Mouse (Mus musculus): Measurements from ENCODE around the gene Tm4sf1. TPM values are rescaled to one million over a fixed set of nuclear protein-coding genes. Genes with fewer than 3 reads are reported as not detected.

The Tm4sf1 gene
- total and polyA plus RNA-seq, 3 experiments: 78.5 to 148 (median 84.6) TPM

- Histone ChIP-seq H3K27me3 (ENCODE audit: control insufficient read depth, insufficient read depth, low read length) (no peaks in the 10 kb centered on the region), H3K4me3 (0 out of 2 replicates have a peak overlapping the region, but pooled peaks have one; percentile 12), H3K9ac (ENCODE audit: low read depth, low read length) (peak overlapping the region; percentile 53; the same call in 1 of the 2 replicates), H3K79me2 (replicated peaks; ENCODE audit: control insufficient read depth, insufficient read depth, low read length) (no peaks in the 10 kb centered on the region), H3K36me3 (ENCODE audit: control insufficient read depth, insufficient read depth, low read length) (peaks cover 10% of the 10 kb centered on the region), H3K27ac (peak overlapping the region; percentile 85), H3K4me1 (ENCODE audit: control insufficient read depth, insufficient read depth, low read length) (peaks cover 9% of the 10 kb centered on the region)
- WGBS: 37% methylated on average over 3 of the region's 3 CpGs
- TF ChIP-seq CTCF (IDR thresholded peaks at IDR 0.05) (no peak), POLR2A (IDR thresholded peaks at IDR 0.05; ENCODE audit: insufficient read depth, low read depth, low read length) (0 out of 2 replicates have a peak, but pooled peaks have one; percentile 19), EP300 (IDR thresholded peaks at IDR 0.05; ENCODE audit: insufficient read depth, low read depth, low read length) (peak; percentile 88; the same call in 1 of the 2 replicates)
- intact Hi-C loops (cut with DNase I): loop anchor here (5.0 kb wide), 2 partner anchors 43 to 68 kb away; no protein-coding TSS in a partner anchor
- DNase-seq: peak in 1 of 2 experiments; percentile 47
These were observed 33.5 kb upstream of the Tm4sf1 start for GRCm38 (mm10) chr3:57335080-57335815.

DNA sequence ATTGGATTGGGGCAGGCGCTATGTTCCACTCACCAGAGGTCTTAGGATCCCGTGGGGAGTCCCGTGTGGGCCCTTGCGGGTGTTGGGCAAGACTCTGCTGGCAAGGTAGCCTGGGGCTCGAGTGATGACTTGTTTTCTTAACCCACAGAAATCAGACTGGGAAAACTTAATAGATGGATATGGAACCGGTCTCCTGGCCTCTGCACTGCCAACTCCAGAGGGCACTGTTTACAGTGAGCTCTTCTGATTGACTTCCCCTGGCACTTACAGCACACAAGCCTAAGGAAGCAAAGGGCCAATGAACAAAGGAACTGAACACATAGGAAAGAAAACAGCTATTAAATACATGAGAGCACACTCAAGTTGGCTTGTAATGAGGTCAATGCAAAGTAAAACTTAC lies 26.2 kb upstream of the Tm4sf1 start:
- H3K9ac ChIP-seq (ENCODE audit: low read depth, low read length): no peak overlapping the region
- H3K79me2 ChIP-seq (replicated peaks; ENCODE audit: control insufficient read depth, insufficient read depth, low read length): no peaks in the 10 kb centered on the region
- no peaks in the 10 kb centered on the region for H3K4me1 ChIP-seq (ENCODE audit: control insufficient read depth, insufficient read depth, low read length)
- no peak overlapping the region for H3K27ac ChIP-seq
- 87% methylated on average over 6 of the region's 6 CpGs for WGBS
- peak; percentile 42 for TF ChIP-seq CTCF (IDR thresholded peaks at IDR 0.05)
- TF ChIP-seq EP300 (IDR thresholded peaks at IDR 0.05; ENCODE audit: insufficient read depth, low read depth, low read length): no peak
- H3K4me3 ChIP-seq: no peak overlapping the region
- intact Hi-C loops (cut with DNase I): no loop called here
- no peak for DNase-seq
- H3K36me3 ChIP-seq (ENCODE audit: control insufficient read depth, insufficient read depth, low read length): no peaks in the 10 kb centered on the region
- H3K27me3 ChIP-seq (ENCODE audit: control insufficient read depth, insufficient read depth, low read length): no peaks in the 10 kb centered on the region

DNA sequence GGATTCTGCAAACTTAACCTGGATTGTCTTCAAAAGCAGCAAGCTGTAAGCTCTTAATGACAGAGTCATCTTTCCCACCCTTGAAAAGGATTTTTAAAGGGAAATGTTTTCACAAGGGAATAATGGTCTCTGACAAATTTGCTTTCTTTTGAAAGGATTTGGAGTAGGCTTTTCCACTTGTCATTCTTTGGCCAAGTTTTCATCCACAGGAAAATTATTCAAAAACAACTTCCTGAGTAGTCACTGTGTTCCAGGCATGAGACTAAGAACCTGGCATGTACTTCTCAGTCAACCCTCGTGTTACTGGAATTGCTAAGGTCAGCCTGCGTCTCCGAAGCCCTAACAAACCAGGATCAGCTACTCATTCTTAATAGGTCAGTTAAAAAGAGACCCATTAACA lies 5.3 kb upstream of the Tm4sf1 start:
- TF ChIP-seq EP300 (IDR thresholded peaks at IDR 0.05; ENCODE audit: insufficient read depth, low read depth, low read length) (no peak), CTCF (IDR thresholded peaks at IDR 0.05) (no peak), POLR2A (IDR thresholded peaks at IDR 0.05; ENCODE audit: insufficient read depth, low read depth, low read length) (no peak)
- H3K4me1 ChIP-seq (ENCODE audit: control insufficient read depth, insufficient read depth, low read length): peaks cover 8% of the 10 kb centered on the region
- no peak overlapping the region; the same call in 1 of the 2 replicates for H3K27ac ChIP-seq
- no peaks in the 10 kb centered on the region for H3K27me3 ChIP-seq (ENCODE audit: control insufficient read depth, insufficient read depth, low read length)
- H3K79me2 ChIP-seq (replicated peaks; ENCODE audit: control insufficient read depth, insufficient read depth, low read length): no peaks in the 10 kb centered on the region
- intact Hi-C loops (cut with DNase I): no loop called here
- DNase-seq: no peak
- no peak overlapping the region for H3K9ac ChIP-seq (ENCODE audit: low read depth, low read length)
- 0 out of 2 replicates have a peak, but pooled peaks cover 1% of the 10 kb centered on the region for H3K36me3 ChIP-seq (ENCODE audit: control insufficient read depth, insufficient read depth, low read length)
- no peak overlapping the region for H3K4me3 ChIP-seq
- WGBS: 31% methylated on average over 3 of the region's 3 CpGs

GRCm38 (mm10) chr3:57305564-57305963 lies 3.8 kb upstream of the Tm4sf1 start:
- intact Hi-C loops (cut with DNase I): no loop called here
- Histone ChIP-seq H3K4me1 (ENCODE audit: control insufficient read depth, insufficient read depth, low read length) (peaks cover 8% of the 10 kb centered on the region), H3K79me2 (replicated peaks; ENCODE audit: control insufficient read depth, insufficient read depth, low read length) (no peaks in the 10 kb centered on the region), H3K27me3 (ENCODE audit: control insufficient read depth, insufficient read depth, low read length) (no peaks in the 10 kb centered on the region), H3K4me3 (no peak overlapping the region), H3K9ac (ENCODE audit: low read depth, low read length) (no peak overlapping the region), H3K36me3 (ENCODE audit: control insufficient read depth, insufficient read depth, low read length) (0 out of 2 replicates have a peak, but pooled peaks cover 1% of the 10 kb centered on the region), H3K27ac (no peak overlapping the region)
- no peak for DNase-seq
- 60% methylated on average over 4 of the region's 4 CpGs for WGBS
- TF ChIP-seq EP300 (IDR thresholded peaks at IDR 0.05; ENCODE audit: insufficient read depth, low read depth, low read length) (no peak), POLR2A (IDR thresholded peaks at IDR 0.05; ENCODE audit: insufficient read depth, low read depth, low read length) (no peak), CTCF (IDR thresholded peaks at IDR 0.05) (no peak)

DNA sequence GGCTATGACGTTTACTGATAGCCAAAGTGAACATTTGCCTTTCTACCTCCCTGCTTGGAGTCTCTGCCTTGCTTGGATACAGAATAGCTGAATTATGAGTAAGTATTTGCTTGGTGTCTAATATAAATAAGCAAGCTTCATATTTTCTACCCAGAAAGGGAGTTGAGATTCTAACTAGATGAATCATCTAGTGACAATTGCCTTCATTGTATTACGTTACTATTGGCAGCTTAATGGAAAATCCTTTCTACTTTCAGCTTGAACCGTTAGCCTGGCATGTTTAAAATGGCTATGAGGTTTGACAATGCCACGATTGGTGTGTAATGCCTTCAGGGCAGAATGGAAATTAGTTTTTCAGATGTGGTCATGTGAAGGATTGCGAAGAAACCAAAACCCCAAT lies 2.7 kb upstream of the Tm4sf1 start:
- H3K4me3 ChIP-seq: no peak overlapping the region
- H3K79me2 ChIP-seq (replicated peaks; ENCODE audit: control insufficient read depth, insufficient read depth, low read length): no peaks in the 10 kb centered on the region
- H3K27me3 ChIP-seq (ENCODE audit: control insufficient read depth, insufficient read depth, low read length): no peaks in the 10 kb centered on the region
- DNase-seq: no peak
- peak overlapping the region; percentile 53 for H3K27ac ChIP-seq
- intact Hi-C loops (cut with DNase I): no loop called here
- 28% methylated on average over 5 of the region's 5 CpGs for WGBS
- H3K36me3 ChIP-seq (ENCODE audit: control insufficient read depth, insufficient read depth, low read length): 0 out of 2 replicates have a peak, but pooled peaks cover 1% of the 10 kb centered on the region
- no peak for TF ChIP-seq EP300 (IDR thresholded peaks at IDR 0.05; ENCODE audit: insufficient read depth, low read depth, low read length)
- no peak for TF ChIP-seq POLR2A (IDR thresholded peaks at IDR 0.05; ENCODE audit: insufficient read depth, low read depth, low read length)
- TF ChIP-seq CTCF (IDR thresholded peaks at IDR 0.05): no peak
- no peak overlapping the region for H3K9ac ChIP-seq (ENCODE audit: low read depth, low read length)
- H3K4me1 ChIP-seq (ENCODE audit: control insufficient read depth, insufficient read depth, low read length): peaks cover 8% of the 10 kb centered on the region

DNA sequence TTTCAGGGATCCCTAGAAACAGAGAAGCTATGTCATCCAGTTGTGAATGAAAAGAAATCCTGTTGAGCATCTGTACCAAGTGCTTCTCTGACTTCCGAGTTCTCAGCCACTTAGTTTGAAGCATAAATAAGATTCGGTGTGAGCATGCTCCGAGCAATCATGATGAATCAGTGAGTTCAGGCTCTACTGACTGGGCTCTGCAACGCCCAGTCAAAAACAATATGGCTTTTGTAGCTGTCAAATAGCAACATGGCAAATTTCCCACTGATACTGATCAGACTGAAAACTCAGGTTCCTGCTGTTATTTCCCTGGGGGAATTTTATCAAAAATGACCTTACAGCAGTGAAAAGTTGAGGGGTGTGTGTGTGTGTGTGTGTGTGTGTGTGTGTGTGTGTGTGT lies 2.3 kb upstream of the Tm4sf1 start:
- no peak for DNase-seq
- peak overlapping the region; percentile 51 for H3K27ac ChIP-seq
- H3K79me2 ChIP-seq (replicated peaks; ENCODE audit: control insufficient read depth, insufficient read depth, low read length): no peaks in the 10 kb centered on the region
- TF ChIP-seq CTCF (IDR thresholded peaks at IDR 0.05): no peak
- no peak for TF ChIP-seq POLR2A (IDR thresholded peaks at IDR 0.05; ENCODE audit: insufficient read depth, low read depth, low read length)
- TF ChIP-seq EP300 (IDR thresholded peaks at IDR 0.05; ENCODE audit: insufficient read depth, low read depth, low read length): no peak
- H3K27me3 ChIP-seq (ENCODE audit: control insufficient read depth, insufficient read depth, low read length): no peaks in the 10 kb centered on the region
- H3K4me3 ChIP-seq: no peak overlapping the region
- H3K36me3 ChIP-seq (ENCODE audit: control insufficient read depth, insufficient read depth, low read length): 0 out of 2 replicates have a peak, but pooled peaks cover 1% of the 10 kb centered on the region
- intact Hi-C loops (cut with DNase I): no loop called here
- H3K4me1 ChIP-seq (ENCODE audit: control insufficient read depth, insufficient read depth, low read length): peaks cover 8% of the 10 kb centered on the region
- 44% methylated on average over 4 of the region's 4 CpGs for WGBS
- H3K9ac ChIP-seq (ENCODE audit: low read depth, low read length): no peak overlapping the region

Measured in heart, adult 2 months (tissue).